Mouse (Mus musculus) heart, embryonic 13.5 days (tissue): ENCODE results near the gene Hif1an. TPM values are rescaled to one million over a fixed set of nuclear protein-coding genes. Genes with fewer than 3 reads are reported as not detected.

Experiments
- ATAC-seq: fragments of 200-750 bp; cut with Nextera tagmentation; 2 replicates; pipeline ENCODE4 v1.8.0; 2017; ENCODE audit warnings: moderate TSS enrichment; ENCODE audit not compliant: insufficient number of reproducible peaks, low FRiP score, low TSS enrichment; ENCODE audit errors: extremely low read depth
- H3K27ac ChIP-seq: fragments of 300-500 bp; sonication (generic); replicated peaks from 2 replicates; pipeline ENCODE4 v1.5.1; 2015; ENCODE audit warnings: moderate library complexity, mild to moderate bottlenecking, inconsistent platforms
- H3K27me3 ChIP-seq: fragments of 300-500 bp; sonication (generic); replicated peaks from 2 replicates; pipeline ENCODE4 v1.6.1; 2015; ENCODE audit warnings: mild to moderate bottlenecking, inconsistent platforms
- H3K36me3 ChIP-seq: fragments of 300-500 bp; sonication (generic); 2 replicates; pipeline ENCODE4 v1.6.1; 2015; ENCODE audit warnings: mild to moderate bottlenecking, inconsistent platforms
- H3K4me1 ChIP-seq: fragments of 300-500 bp; sonication (generic); 2 replicates; pipeline ENCODE4 v1.6.1; 2015; ENCODE audit warnings: inconsistent platforms
- H3K4me2 ChIP-seq: fragments of 300-500 bp; sonication (generic); 2 replicates; pipeline ENCODE4 v1.6.1; 2015; ENCODE audit warnings: inconsistent platforms, mild to moderate bottlenecking, moderate library complexity
- H3K4me3 ChIP-seq: fragments of 300-500 bp; sonication (generic); 2 replicates; pipeline ENCODE4 v1.5.1; 2015; ENCODE audit warnings: moderate library complexity, mild to moderate bottlenecking, inconsistent platforms
- H3K9ac ChIP-seq: fragments of 300-500 bp; sonication (generic); 2 replicates; pipeline ENCODE4 v1.6.1; 2015; ENCODE audit warnings: inconsistent platforms, mild to moderate bottlenecking, moderate library complexity
- H3K9me3 ChIP-seq: fragments of 300-500 bp; sonication (generic); 2 replicates; pipeline ENCODE4 v1.6.1; 2016; ENCODE audit warnings: inconsistent platforms
- WGBS: fragments of 180-500 bp; shearing (Covaris S2); methylation state at CpG from one replicate; pipeline ENCODE4 v1.1.7; 2015; ENCODE audit warnings: mixed read lengths; 5-methylcytosine and 5-hydroxymethylcytosine counted together
- polyA plus RNA-seq: library from polyadenylated mRNA; unstranded; fragments of >200 nt; fragmentation: Nextera tagmentation; extraction: Ambion mirVana; gene quantifications from 2 replicates; pipeline ENCODE4 v1.2.1, GENCODE M21; 2015

Hif1an gene
- polyA plus RNA-seq, 1 experiment from 2014 or later = 23.9 TPM

DNA sequence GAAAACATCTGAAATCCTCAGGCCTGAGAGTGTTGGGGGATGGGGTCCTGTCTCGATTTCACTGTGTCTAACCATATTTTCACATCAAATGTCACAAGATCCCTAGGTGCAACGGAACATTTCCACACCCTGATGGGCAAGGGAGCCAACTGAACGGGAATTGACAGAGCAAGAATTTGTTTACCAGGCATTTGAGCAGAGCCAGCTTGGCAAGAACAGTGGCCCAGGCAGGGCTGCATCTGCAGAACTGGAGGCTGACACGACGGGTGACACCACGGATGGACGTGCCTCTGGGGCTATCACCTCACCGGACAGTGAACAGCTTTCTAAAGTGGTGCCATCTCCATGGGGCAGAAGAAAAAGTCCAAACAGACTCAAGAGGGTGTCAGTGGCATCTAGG lies 25.2 kb upstream of the Hif1an start:
- 0 out of 2 replicates have a peak, but pooled peaks cover 7% of the 10 kb centered on the region for H3K27me3 ChIP-seq
- WGBS = 73% methylated on average over 8 of the region's 8 CpGs

GRCm38 (mm10) chr19:44542694-44543178 lies 19.9 kb upstream of the Hif1an start:
- H3K9me3 ChIP-seq = peaks cover 11% of the 10 kb centered on the region
- peaks cover 15% of the 10 kb centered on the region for H3K27me3 ChIP-seq
- no peak for ATAC-seq
- WGBS = 79% methylated on average over 8 of the region's 8 CpGs
- peaks cover 12% of the 10 kb centered on the region; the same call in 1 of the 2 replicates for H3K36me3 ChIP-seq
- no peak overlapping the region for H3K9ac ChIP-seq
- no peak overlapping the region for H3K27ac ChIP-seq
- no peak overlapping the region for H3K4me2 ChIP-seq
- no peak overlapping the region for H3K4me3 ChIP-seq
- peaks cover 9% of the 10 kb centered on the region for H3K4me1 ChIP-seq

More for the DNA sequence above, 25.2 kb upstream of the Hif1an start:
- Histone ChIP-seq H3K4me1 (no peaks in the 10 kb centered on the region), H3K9ac (no peak overlapping the region), H3K4me2 (no peak overlapping the region), H3K9me3 (peaks cover 11% of the 10 kb centered on the region), H3K4me3 (no peak overlapping the region), H3K27ac (no peak overlapping the region), H3K36me3 (peaks cover 9% of the 10 kb centered on the region; the same call in 1 of the 2 replicates)
- ATAC-seq = no peak

- H3K27me3 ChIP-seq = peaks cover 15% of the 10 kb centered on the region
- no peak overlapping the region for H3K9ac ChIP-seq
- H3K4me1 ChIP-seq = peaks cover 9% of the 10 kb centered on the region
- H3K36me3 ChIP-seq = peaks cover 29% of the 10 kb centered on the region
- H3K4me3 ChIP-seq = no peak overlapping the region
- no peak for ATAC-seq
- H3K27ac ChIP-seq = no peak overlapping the region
- H3K9me3 ChIP-seq = peaks cover 11% of the 10 kb centered on the region
- H3K4me2 ChIP-seq = peak overlapping the region; percentile 94
- WGBS = 66% methylated on average over 10 of the region's 10 CpGs
Measured at GRCm38 (mm10) chr19:44544372-44544771, 18.3 kb upstream of the Hif1an start.

DNA sequence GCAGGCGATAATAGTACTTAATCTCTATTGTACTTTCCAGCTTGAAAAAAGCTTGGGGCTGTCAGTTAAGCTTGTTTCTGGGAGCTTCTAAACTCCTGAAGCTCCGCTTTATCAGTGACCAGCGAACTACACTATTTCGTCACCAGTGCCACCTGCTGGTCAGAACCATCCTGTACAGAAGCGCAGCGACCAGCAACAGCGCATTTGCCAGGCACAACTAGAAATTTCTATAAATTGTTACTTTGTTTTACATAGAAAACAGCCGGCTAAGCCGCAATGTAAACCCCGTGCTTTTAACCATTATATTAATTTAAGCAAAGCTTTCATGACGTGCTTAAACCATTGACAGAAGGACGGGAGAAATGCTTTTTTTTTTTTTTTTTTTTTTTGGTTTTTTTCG lies 17.9 kb upstream of the Hif1an start:
- Histone ChIP-seq H3K4me2 (peak overlapping the region; percentile 94), H3K4me1 (peaks cover 9% of the 10 kb centered on the region), H3K9me3 (peaks cover 11% of the 10 kb centered on the region), H3K4me3 (peak overlapping the region; percentile 67), H3K36me3 (peaks cover 33% of the 10 kb centered on the region), H3K9ac (no peak overlapping the region), H3K27me3 (peaks cover 15% of the 10 kb centered on the region), H3K27ac (no peak overlapping the region)
- WGBS = 3% methylated on average over 13 of the region's 13 CpGs
- ATAC-seq = no peak

- peak within 1 kb of the TSS; percentile 67 for H3K4me3 ChIP-seq
- H3K27me3 ChIP-seq = peaks cover 15% of the 10 kb centered on the region
- peak within 1 kb of the TSS; percentile 94 for H3K4me2 ChIP-seq
- peaks cover 9% of the 10 kb centered on the region for H3K4me1 ChIP-seq
- H3K9ac ChIP-seq = peak within 1 kb of the TSS; percentile 86
- H3K36me3 ChIP-seq = peaks cover 40% of the 10 kb centered on the region
- no peak within 1 kb of the TSS for H3K27ac ChIP-seq
- ATAC-seq = peak; percentile 51
- H3K9me3 ChIP-seq = peaks cover 7% of the 10 kb centered on the region
- 1% methylated on average over 47 of the region's 47 CpGs for WGBS
Measured at GRCm38 (mm10) chr19:44545321-44546041, 17.2 kb upstream of the Hif1an start, which contains the start of gene Sec31b. Gene Sec31b (minus strand): TSS chr19:44545864.

GRCm38 (mm10) chr19:44552731-44553130 lies 9.9 kb upstream of the Hif1an start, which contains the start of gene Gm20538:
Gene Gm20538 (minus strand): TSS chr19:44552831.
- no peak within 1 kb of the TSS for H3K9ac ChIP-seq
- H3K4me3 ChIP-seq = no peak within 1 kb of the TSS; the same call in 1 of the 2 replicates
- H3K4me1 ChIP-seq = peaks cover 16% of the 10 kb centered on the region
- peaks cover 61% of the 10 kb centered on the region for H3K36me3 ChIP-seq
- H3K4me2 ChIP-seq = peak within 1 kb of the TSS; percentile 80; the same call in 1 of the 2 replicates
- ATAC-seq = no peak
- H3K27ac ChIP-seq = no peak within 1 kb of the TSS
- no peaks in the 10 kb centered on the region; the same call in 1 of the 2 replicates for H3K27me3 ChIP-seq
- 96% methylated on average over 4 of the region's 4 CpGs for WGBS
- no peaks in the 10 kb centered on the region for H3K9me3 ChIP-seq

GRCm38 (mm10) chr19:44553286-44553685 lies 9.4 kb upstream of the Hif1an start:
- ATAC-seq = no peak

GRCm38 (mm10) chr19:44554490-44554860 lies 8.2 kb upstream of the Hif1an start:
- no peaks in the 10 kb centered on the region for H3K9me3 ChIP-seq
- no peak for ATAC-seq
- peaks cover 16% of the 10 kb centered on the region for H3K4me1 ChIP-seq
- peak overlapping the region; percentile 94 for H3K9ac ChIP-seq
- H3K36me3 ChIP-seq = peaks cover 43% of the 10 kb centered on the region
- H3K4me2 ChIP-seq = peak overlapping the region; percentile 80
- 4% methylated on average over 8 of the region's 8 CpGs for WGBS
- H3K4me3 ChIP-seq = peak overlapping the region; percentile 94
- H3K27ac ChIP-seq = peak overlapping the region; percentile 80
- peaks cover 12% of the 10 kb centered on the region for H3K27me3 ChIP-seq

More at GRCm38 (mm10) chr19:44553286-44553685, 9.4 kb upstream of the Hif1an start:
- WGBS = 92% methylated on average over 4 of the region's 4 CpGs
- H3K27ac ChIP-seq = no peak overlapping the region
- no peak overlapping the region for H3K4me3 ChIP-seq
- H3K9me3 ChIP-seq = no peaks in the 10 kb centered on the region
- 0 out of 2 replicates have a peak overlapping the region, but pooled peaks have one; percentile 80 for H3K4me2 ChIP-seq
- H3K27me3 ChIP-seq = peaks cover 5% of the 10 kb centered on the region
- peaks cover 55% of the 10 kb centered on the region for H3K36me3 ChIP-seq
- H3K4me1 ChIP-seq = peaks cover 16% of the 10 kb centered on the region
- no peak overlapping the region for H3K9ac ChIP-seq

DNA sequence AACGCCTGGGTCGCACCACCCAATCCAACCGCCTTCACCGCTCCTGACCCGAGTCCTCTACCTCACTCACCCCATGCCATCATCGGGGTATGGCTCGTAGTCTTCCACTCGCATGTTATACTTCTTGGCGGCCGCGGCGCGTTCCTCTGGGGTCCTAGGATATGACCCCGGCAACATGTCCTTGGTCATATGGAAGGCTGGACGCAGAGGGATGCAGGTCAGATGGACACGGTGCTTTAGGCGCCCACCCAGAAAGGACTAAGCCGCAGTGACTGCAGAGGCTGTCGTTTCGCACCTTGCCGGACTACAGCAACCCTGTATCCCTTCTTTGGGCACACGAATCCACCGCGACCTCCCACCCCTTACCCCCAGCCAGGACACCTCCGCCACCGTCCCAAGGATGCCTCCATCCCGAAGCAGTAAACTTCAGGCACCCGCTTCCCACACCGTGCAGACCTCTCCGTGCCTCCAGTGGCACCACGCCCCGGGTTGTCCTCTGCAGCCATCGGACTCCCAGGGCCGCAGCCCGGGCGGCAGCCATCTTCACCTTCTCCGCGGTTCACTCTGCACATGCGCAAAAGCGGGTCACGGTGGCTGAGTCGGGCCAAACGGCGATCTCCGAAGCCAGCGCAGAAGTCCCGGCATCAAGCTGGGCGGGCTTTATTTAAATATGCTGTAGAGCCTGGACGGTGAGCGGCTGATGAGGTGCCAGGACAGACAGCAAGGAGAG lies 7.6 kb upstream of the Hif1an start, which contains the start of gene Ndufb8:
Gene Ndufb8 (minus strand): TSS at position 580 of the 730 bp plus-strand sequence.
- peak within 1 kb of the TSS; percentile 94 for H3K4me3 ChIP-seq
- peaks cover 38% of the 10 kb centered on the region for H3K36me3 ChIP-seq
- under 1% methylated on average over 50 of the region's 50 CpGs for WGBS
- peak within 1 kb of the TSS; percentile 80 for H3K27ac ChIP-seq
- no peaks in the 10 kb centered on the region for H3K9me3 ChIP-seq
- H3K4me1 ChIP-seq = peaks cover 16% of the 10 kb centered on the region
- peaks cover 12% of the 10 kb centered on the region for H3K27me3 ChIP-seq
- ATAC-seq = peak; percentile 58
- peak within 1 kb of the TSS; percentile 80 for H3K4me2 ChIP-seq
- peak within 1 kb of the TSS; percentile 94 for H3K9ac ChIP-seq

DNA sequence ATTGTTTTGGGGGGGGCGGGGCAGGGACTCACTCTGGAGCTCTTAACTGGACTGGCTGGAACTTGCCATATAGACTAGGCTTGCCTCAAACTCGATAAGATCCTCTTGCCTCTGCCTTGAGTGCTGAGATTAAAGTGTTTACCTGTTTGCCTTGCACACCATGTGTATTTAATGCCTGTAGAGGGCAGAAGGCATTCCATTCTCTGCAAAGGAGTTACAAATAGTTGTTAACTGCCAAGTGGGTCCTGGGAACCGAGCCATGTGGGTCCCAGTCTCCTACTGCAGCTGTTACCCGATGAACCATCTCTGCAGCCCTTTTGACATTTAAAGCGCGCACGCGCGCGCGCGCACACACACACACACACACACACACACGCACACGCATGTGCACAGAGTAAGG lies 1.4 kb downstream of the Hif1an start:
- Histone ChIP-seq H3K4me2 (peak overlapping the region; percentile 83), H3K4me1 (peaks cover 33% of the 10 kb centered on the region), H3K9ac (peak overlapping the region; percentile 88; the same call in 1 of the 2 replicates), H3K4me3 (peak overlapping the region; percentile 92), H3K27me3 (0 out of 2 replicates have a peak, but pooled peaks cover under 1% of the 10 kb centered on the region), H3K9me3 (no peaks in the 10 kb centered on the region), H3K27ac (no peak overlapping the region), H3K36me3 (peaks cover 51% of the 10 kb centered on the region)
- 92% methylated on average over 14 of the region's 14 CpGs for WGBS
- no peak for ATAC-seq

DNA sequence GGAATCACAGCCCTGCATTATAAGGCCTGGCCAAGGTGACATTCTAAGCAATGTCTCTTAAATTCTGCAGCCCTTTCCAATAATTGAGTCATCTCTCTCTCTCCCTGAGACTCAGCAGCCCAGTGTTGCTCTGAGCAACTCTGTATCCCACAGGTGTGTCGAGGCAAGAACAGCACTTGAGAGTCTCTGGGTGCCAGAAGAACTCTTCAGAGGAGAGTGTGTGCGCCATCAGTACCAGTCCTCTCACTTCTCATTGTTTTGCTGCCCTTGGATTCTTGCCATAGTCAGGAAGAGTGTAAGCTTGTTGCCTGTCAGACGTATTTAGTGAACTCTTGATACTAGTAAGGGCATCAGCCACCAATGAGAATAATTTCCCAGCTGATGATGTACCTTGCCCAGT lies 5.1 kb downstream of the Hif1an start:
- Histone ChIP-seq H3K27ac (no peak overlapping the region), H3K4me3 (no peak overlapping the region), H3K4me2 (no peak overlapping the region), H3K9ac (no peak overlapping the region), H3K9me3 (no peaks in the 10 kb centered on the region), H3K36me3 (peaks cover 89% of the 10 kb centered on the region), H3K4me1 (peaks cover 30% of the 10 kb centered on the region), H3K27me3 (no peaks in the 10 kb centered on the region)
- no peak for ATAC-seq
- 90% methylated on average over 3 of the region's 3 CpGs for WGBS
